Mouse (Mus musculus): ENCODE measurements around the gene Kif6. TPM values are rescaled to one million over a fixed set of nuclear protein-coding genes. Genes with fewer than 3 reads are reported as not detected.

Gene Kif6
- polyA plus RNA-seq, 1 experiment: 0.05 TPM

GRCm38 (mm10) chr17:49959021-49959420 is 344.1 kb downstream of the Kif6 start:
- no peak for TF ChIP-seq POLR2A (IDR thresholded peaks at IDR 0.05; ENCODE audit: low read depth, low read length)
- no peak for TF ChIP-seq CTCF (IDR thresholded peaks at IDR 0.05; ENCODE audit: extremely low read depth, insufficient read length, insufficient replicate concordance, low read depth, low read length)
- Histone ChIP-seq H3K4me3 (ENCODE audit: low read depth, low read length) (no peak overlapping the region), H3K4me1 (ENCODE audit: control insufficient read depth, insufficient read depth, insufficient read length, low read length) (no peaks in the 10 kb centered on the region), H3K27ac (ENCODE audit: insufficient read depth, low read depth, low read length) (no peak overlapping the region), H3K27me3 (ENCODE audit: control insufficient read depth, insufficient read depth, low read length) (no peaks in the 10 kb centered on the region), H3K36me3 (ENCODE audit: control insufficient read depth, insufficient read depth, low read length) (no peaks in the 10 kb centered on the region)

Other genes with a start within 250 kb of the Kif6 start
- gene Mocs1, start 186.8 kb upstream of the Kif6 start, polyA plus RNA-seq (2012; rRNA removed): 57.0 and 73.1 TPM in 2 replicates
- 2.3 and 3.6 TPM in 2 replicates for gene Daam2, start 50.8 kb upstream of the Kif6 start, polyA plus RNA-seq (2012; rRNA removed)